Mouse (Mus musculus) hindbrain, embryonic 15.5 days (tissue): ENCODE data around the gene Gucy1a1. TPM values are rescaled to one million over a fixed set of nuclear protein-coding genes. Genes with fewer than 3 reads are reported as not detected.

Experiments used
- ATAC-seq: fragments of 200-750 bp; cut with Nextera tagmentation; 2 replicates; pipeline ENCODE4 v1.8.0; 2017; ENCODE audit warnings: low read depth, moderate number of reproducible peaks, moderate TSS enrichment; ENCODE audit not compliant: low FRiP score
- H3K27ac ChIP-seq: fragments of 300-500 bp; sonication (generic); replicated peaks from 2 replicates; pipeline ENCODE4 v1.5.1; 2015; ENCODE audit warnings: mild to moderate bottlenecking, inconsistent platforms
- H3K27me3 ChIP-seq: fragments of 300-500 bp; sonication (generic); 2 replicates; pipeline ENCODE4 v1.6.1; 2015; ENCODE audit warnings: control low read depth, inconsistent platforms
- H3K36me3 ChIP-seq: fragments of 300-500 bp; sonication (generic); 2 replicates; pipeline ENCODE4 v1.6.1; 2015; ENCODE audit warnings: control low read depth, inconsistent platforms
- H3K4me1 ChIP-seq: fragments of 300-500 bp; sonication (generic); replicated peaks from 2 replicates; pipeline ENCODE4 v1.6.1; 2015; ENCODE audit warnings: control low read depth, inconsistent platforms
- H3K4me2 ChIP-seq: fragments of 300-500 bp; sonication (generic); 2 replicates; pipeline ENCODE4 v1.6.1; 2015; ENCODE audit warnings: moderate library complexity, mild to moderate bottlenecking, inconsistent platforms
- H3K4me3 ChIP-seq: fragments of 300-500 bp; sonication (generic); 2 replicates; pipeline ENCODE4 v1.5.1; 2015; ENCODE audit warnings: mild to moderate bottlenecking, inconsistent platforms
- H3K9ac ChIP-seq: fragments of 300-500 bp; sonication (generic); 2 replicates; pipeline ENCODE4 v1.6.1; 2015; ENCODE audit warnings: inconsistent platforms
- H3K9me3 ChIP-seq: fragments of 300-500 bp; sonication (generic); 2 replicates; pipeline ENCODE4 v1.6.1; 2016; ENCODE audit warnings: control low read depth, inconsistent platforms
- WGBS: fragments of 180-500 bp; shearing (Covaris S2); methylation state at CpG from one replicate; pipeline ENCODE4 v1.1.7; 2015; 5-methylcytosine and 5-hydroxymethylcytosine counted together
- polyA plus RNA-seq: library from polyadenylated mRNA; unstranded; fragments of >200 nt; fragmentation: Nextera tagmentation; extraction: Ambion mirVana; gene quantifications from 2 replicates; pipeline ENCODE4 v1.2.1, GENCODE M21; 2015

The Gucy1a1 gene
- polyA plus RNA-seq, 1 experiment from 2014 or later, result 26.2 TPM

- H3K4me1 ChIP-seq, result no peaks in the 10 kb centered on the region
- H3K9ac ChIP-seq, result no peak overlapping the region
- no peak overlapping the region for H3K4me2 ChIP-seq
- no peaks in the 10 kb centered on the region for H3K9me3 ChIP-seq
- ATAC-seq, result no peak
- H3K4me3 ChIP-seq, result no peak overlapping the region
- 65% methylated on average over 13 of the region's 13 CpGs for WGBS
- no peaks in the 10 kb centered on the region for H3K27me3 ChIP-seq
- no peak overlapping the region for H3K27ac ChIP-seq
- H3K36me3 ChIP-seq, result no peaks in the 10 kb centered on the region
Observed at GRCm38 (mm10) chr3:82138002-82138667, 7.5 kb downstream of the Gucy1a1 start.

GRCm38 (mm10) chr3:82135483-82135882, 10.1 kb downstream of the Gucy1a1 start:
- 63% methylated on average over 1 of the region's 1 CpGs for WGBS
- Histone ChIP-seq H3K4me1 (no peaks in the 10 kb centered on the region), H3K4me2 (no peak overlapping the region), H3K27me3 (no peaks in the 10 kb centered on the region), H3K27ac (no peak overlapping the region), H3K36me3 (no peaks in the 10 kb centered on the region), H3K9me3 (no peaks in the 10 kb centered on the region), H3K4me3 (no peak overlapping the region), H3K9ac (no peak overlapping the region)
- no peak for ATAC-seq

GRCm38 (mm10) chr3:82129258-82129657, 16.3 kb downstream of the Gucy1a1 start:
- H3K27me3 ChIP-seq, result no peaks in the 10 kb centered on the region
- no peaks in the 10 kb centered on the region for H3K9me3 ChIP-seq
- ATAC-seq, result no peak
- H3K4me3 ChIP-seq, result no peak overlapping the region
- 72% methylated on average over 1 of the region's 1 CpGs for WGBS
- H3K4me2 ChIP-seq, result no peak overlapping the region
- no peaks in the 10 kb centered on the region for H3K4me1 ChIP-seq
- no peaks in the 10 kb centered on the region for H3K36me3 ChIP-seq
- H3K27ac ChIP-seq, result no peak overlapping the region
- no peak overlapping the region for H3K9ac ChIP-seq

- Histone ChIP-seq H3K4me2 (no peak overlapping the region), H3K4me3 (no peak overlapping the region), H3K36me3 (no peaks in the 10 kb centered on the region), H3K9me3 (no peaks in the 10 kb centered on the region), H3K27me3 (no peaks in the 10 kb centered on the region), H3K4me1 (no peaks in the 10 kb centered on the region), H3K27ac (no peak overlapping the region), H3K9ac (no peak overlapping the region)
- 82% methylated on average over 1 of the region's 1 CpGs for WGBS
- no peak for ATAC-seq
Observed at GRCm38 (mm10) chr3:82124567-82124966, 21.0 kb downstream of the Gucy1a1 start.

GRCm38 (mm10) chr3:82118916-82119315, 26.7 kb downstream of the Gucy1a1 start:
- ATAC-seq, result no peak
- H3K4me1 ChIP-seq, result no peaks in the 10 kb centered on the region
- H3K36me3 ChIP-seq, result no peaks in the 10 kb centered on the region
- no peak overlapping the region for H3K9ac ChIP-seq
- H3K27ac ChIP-seq, result no peak overlapping the region
- no peak overlapping the region for H3K4me3 ChIP-seq
- no peaks in the 10 kb centered on the region for H3K27me3 ChIP-seq
- H3K4me2 ChIP-seq, result no peak overlapping the region
- no peaks in the 10 kb centered on the region for H3K9me3 ChIP-seq
- 100% methylated on average over 1 of the region's 1 CpGs for WGBS

GRCm38 (mm10) chr3:82112439-82112838, 33.1 kb downstream of the Gucy1a1 start:
- H3K27me3 ChIP-seq, result no peaks in the 10 kb centered on the region
- no peak for ATAC-seq
- H3K4me3 ChIP-seq, result no peak overlapping the region
- no peaks in the 10 kb centered on the region for H3K9me3 ChIP-seq
- H3K9ac ChIP-seq, result no peak overlapping the region
- WGBS, result 77% methylated on average over 2 of the region's 2 CpGs
- H3K27ac ChIP-seq, result no peak overlapping the region
- no peaks in the 10 kb centered on the region for H3K4me1 ChIP-seq
- no peak overlapping the region for H3K4me2 ChIP-seq
- no peaks in the 10 kb centered on the region for H3K36me3 ChIP-seq

- no peak overlapping the region for H3K27ac ChIP-seq
- WGBS, result 68% methylated on average over 3 of the region's 3 CpGs
- no peak for ATAC-seq
- H3K4me2 ChIP-seq, result no peak overlapping the region
- no peaks in the 10 kb centered on the region for H3K4me1 ChIP-seq
- H3K27me3 ChIP-seq, result no peaks in the 10 kb centered on the region
- H3K4me3 ChIP-seq, result no peak overlapping the region
- no peaks in the 10 kb centered on the region for H3K36me3 ChIP-seq
- H3K9me3 ChIP-seq, result no peaks in the 10 kb centered on the region
- H3K9ac ChIP-seq, result no peak overlapping the region
Observed at GRCm38 (mm10) chr3:82111986-82112385, 33.6 kb downstream of the Gucy1a1 start.

GRCm38 (mm10) chr3:82108951-82109350, 36.6 kb downstream of the Gucy1a1 start:
- Histone ChIP-seq H3K4me3 (no peak overlapping the region), H3K9me3 (no peaks in the 10 kb centered on the region), H3K27me3 (no peaks in the 10 kb centered on the region), H3K4me1 (no peaks in the 10 kb centered on the region), H3K4me2 (no peak overlapping the region), H3K36me3 (no peaks in the 10 kb centered on the region), H3K9ac (no peak overlapping the region), H3K27ac (no peak overlapping the region)
- 96% methylated on average over 15 of the region's 15 CpGs for WGBS
- ATAC-seq, result no peak

- no peaks in the 10 kb centered on the region for H3K27me3 ChIP-seq
- H3K4me3 ChIP-seq, result no peak overlapping the region
- H3K9ac ChIP-seq, result no peak overlapping the region
- H3K36me3 ChIP-seq, result no peaks in the 10 kb centered on the region
- no peak for ATAC-seq
- no peaks in the 10 kb centered on the region for H3K9me3 ChIP-seq
- no peaks in the 10 kb centered on the region for H3K4me1 ChIP-seq
- WGBS, result 72% methylated on average over 6 of the region's 6 CpGs
- no peak overlapping the region for H3K4me2 ChIP-seq
- H3K27ac ChIP-seq, result no peak overlapping the region
Observed at GRCm38 (mm10) chr3:82104229-82104628, 41.4 kb downstream of the Gucy1a1 start.

GRCm38 (mm10) chr3:82099127-82099526, 46.5 kb downstream of the Gucy1a1 start:
- ATAC-seq, result no peak
- Histone ChIP-seq H3K9ac (no peak overlapping the region), H3K36me3 (no peaks in the 10 kb centered on the region), H3K4me2 (no peak overlapping the region), H3K9me3 (no peaks in the 10 kb centered on the region), H3K4me3 (no peak overlapping the region), H3K4me1 (no peaks in the 10 kb centered on the region), H3K27me3 (no peaks in the 10 kb centered on the region), H3K27ac (no peak overlapping the region)
- 85% methylated on average over 6 of the region's 6 CpGs for WGBS

GRCm38 (mm10) chr3:82096801-82097200, 48.8 kb downstream of the Gucy1a1 start:
- WGBS, result 75% methylated on average over 2 of the region's 2 CpGs
- H3K4me2 ChIP-seq, result no peak overlapping the region
- H3K27ac ChIP-seq, result no peak overlapping the region
- no peak overlapping the region for H3K4me3 ChIP-seq
- H3K27me3 ChIP-seq, result no peaks in the 10 kb centered on the region
- H3K9ac ChIP-seq, result no peak overlapping the region
- H3K4me1 ChIP-seq, result no peaks in the 10 kb centered on the region
- no peaks in the 10 kb centered on the region for H3K9me3 ChIP-seq
- no peaks in the 10 kb centered on the region for H3K36me3 ChIP-seq
- no peak for ATAC-seq

- Histone ChIP-seq H3K27me3 (no peaks in the 10 kb centered on the region), H3K9me3 (no peaks in the 10 kb centered on the region), H3K36me3 (no peaks in the 10 kb centered on the region), H3K4me2 (peak within 1 kb of the TSS; percentile 77), H3K4me3 (peak within 1 kb of the TSS; percentile 70), H3K9ac (peak within 1 kb of the TSS; percentile 80), H3K27ac (peak within 1 kb of the TSS; percentile 90), H3K4me1 (peaks cover 19% of the 10 kb centered on the region)
- 2% methylated on average over 25 of the region's 25 CpGs for WGBS
- peak; percentile 99 for ATAC-seq
Observed at GRCm38 (mm10) chr3:82074201-82074851, 71.3 kb downstream of the Gucy1a1 start, which contains the start of gene Gucy1b1. Gene Gucy1b1 (minus strand): TSS chr3:82074689.
